Mouse (Mus musculus) lung, postnatal 36 days (tissue): Measurements from ENCODE around the gene Spata46.

Source experiments
- DNase-seq: peaks from one replicate; pipeline ENCODE4 v3.0.0; 2022; ENCODE audit warnings: mixed read lengths

Spata46 gene

DNA sequence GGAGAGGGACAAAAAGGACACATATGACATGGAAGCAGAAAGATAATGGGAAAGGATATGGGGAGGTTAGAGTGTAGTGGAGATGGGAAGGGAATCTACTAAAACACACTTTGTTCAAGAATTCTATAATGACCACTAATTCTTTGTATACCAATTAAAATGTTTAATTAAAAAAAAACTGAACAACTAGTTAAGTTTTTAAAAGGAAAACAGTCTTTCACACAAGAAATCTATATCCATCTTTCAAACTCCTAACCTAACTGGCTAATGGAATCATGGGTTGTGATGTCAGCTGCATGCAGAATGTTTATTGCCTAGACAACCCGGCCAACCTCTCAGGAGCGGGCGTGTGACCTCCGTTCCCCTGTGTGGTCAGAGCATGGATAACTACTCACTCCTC is at the start of gene Spata46:
Gene Spata46, plus strand, starts transcription at position 301 of the 400 bp plus-strand sequence.
- no peak for DNase-seq

GRCm38 (mm10) chr1:170270281-170270680 is 38.3 kb upstream of the Spata46 start:
- no peak for DNase-seq

DNA sequence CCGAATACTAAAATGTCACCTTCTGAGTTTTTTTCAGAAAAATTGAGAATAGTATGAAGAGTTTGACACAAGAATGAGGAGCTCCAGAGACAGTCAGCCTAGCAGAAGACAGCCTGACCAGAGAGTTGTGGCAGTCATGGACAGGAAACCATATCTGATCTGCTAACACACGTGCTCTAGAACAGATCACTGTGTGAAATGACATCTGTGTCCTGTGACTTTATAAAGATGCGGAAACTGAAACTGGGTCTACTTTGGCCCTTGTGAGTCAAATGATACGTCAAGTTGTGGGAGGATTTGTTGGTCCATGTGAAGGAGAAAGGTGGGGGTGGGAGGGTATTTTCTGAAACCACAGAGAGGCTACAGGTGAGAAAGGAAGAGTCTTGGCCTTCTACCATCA is 37.9 kb upstream of the Spata46 start:
- no peak for DNase-seq

DNA sequence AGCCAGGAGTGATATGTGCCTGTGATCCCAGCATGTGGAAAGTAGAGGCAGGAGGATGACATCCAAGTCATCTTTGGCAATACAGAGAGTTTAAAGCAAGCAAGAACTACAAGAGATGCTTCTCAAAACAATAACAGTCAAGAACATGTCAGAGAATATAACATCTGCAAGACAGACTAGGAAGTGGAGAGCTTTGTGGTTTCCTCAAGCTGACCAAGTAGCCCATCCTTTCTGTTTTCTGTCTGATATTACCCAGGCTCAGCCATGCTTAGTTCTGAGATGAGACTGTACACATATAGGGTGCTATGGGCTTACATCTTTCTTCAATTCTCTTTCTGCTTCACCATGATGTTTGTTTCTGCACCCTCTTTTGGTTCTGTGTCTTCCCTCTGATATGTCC is 35.4 kb upstream of the Spata46 start:
- no peak for DNase-seq

GRCm38 (mm10) chr1:170277016-170277415 is 31.6 kb upstream of the Spata46 start, which contains the start of gene Sh2d1b1:
TSS of gene Sh2d1b1 (plus strand) at chr1:170277320.
- peak; percentile 29 for DNase-seq

DNA sequence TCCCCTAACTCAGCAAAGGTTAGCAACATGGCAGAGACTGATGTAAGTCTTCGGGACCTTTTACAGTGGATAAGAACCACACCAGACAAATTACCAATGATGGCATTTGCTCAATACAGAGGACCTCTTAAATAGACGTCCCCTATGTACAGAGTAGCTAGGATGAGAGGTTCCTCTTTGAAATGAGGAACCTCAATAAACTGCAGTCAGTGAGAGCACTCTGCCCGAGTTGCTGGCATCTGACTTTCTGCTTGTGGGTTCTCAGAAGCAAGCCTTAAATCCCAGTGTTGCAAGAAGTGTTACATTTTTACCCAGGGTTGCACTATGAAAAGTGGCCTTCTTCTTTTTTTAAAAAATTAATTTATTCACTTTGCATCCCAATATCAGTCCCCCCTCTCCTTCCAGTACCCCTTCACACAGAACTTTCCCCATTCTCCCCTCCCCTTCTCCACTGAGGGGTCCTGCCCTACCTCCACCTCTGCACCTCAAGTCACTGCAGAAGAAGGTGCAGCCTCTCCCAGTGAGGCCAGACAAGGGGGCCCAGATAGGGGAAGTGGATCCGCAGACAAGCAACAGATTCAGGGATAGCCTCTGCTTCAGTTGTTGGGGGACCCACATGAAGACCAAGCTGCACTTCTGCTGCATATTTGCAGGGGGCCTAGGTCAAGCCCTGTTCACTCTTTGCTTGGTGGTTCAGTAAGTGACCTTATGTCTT is 26.0 kb upstream of the Spata46 start:
- peak; percentile 46 for DNase-seq

DNA sequence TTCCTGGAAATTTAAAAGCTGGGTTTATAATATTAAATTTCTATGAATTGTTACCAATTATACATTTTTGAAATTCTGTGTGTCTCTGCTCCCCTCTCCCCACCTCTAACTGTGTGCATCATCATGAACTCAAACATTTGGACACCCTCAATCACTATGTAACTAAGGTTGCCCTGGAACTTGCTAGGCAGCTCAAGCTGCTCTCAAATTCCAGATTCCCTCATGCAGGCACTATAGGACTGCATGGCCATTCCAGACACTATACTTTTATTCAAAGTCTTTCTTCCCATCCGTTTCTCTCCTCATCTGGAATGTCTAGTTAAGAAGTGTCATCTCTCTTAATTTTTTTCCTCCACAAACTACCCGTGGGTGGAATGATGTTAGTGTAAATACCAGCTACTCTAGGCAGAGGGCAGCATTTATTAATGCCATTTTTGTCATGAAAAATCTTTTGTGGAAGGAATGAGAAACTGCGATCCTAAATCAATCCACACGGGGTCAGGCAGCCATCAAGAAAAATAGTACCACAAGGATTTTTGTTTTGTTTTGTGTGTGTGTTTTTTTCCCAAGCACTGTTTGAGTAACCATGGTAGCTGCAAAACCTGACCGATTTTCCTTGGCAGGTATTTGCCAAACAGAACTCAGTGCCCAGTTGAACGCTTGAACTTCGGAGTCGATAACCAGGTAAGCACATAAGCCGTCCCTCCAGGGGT is 16.2 kb upstream of the Spata46 start:
- DNase-seq: peak; percentile 81

- no peak for DNase-seq
Measured at GRCm38 (mm10) chr1:170293257-170293656, 15.3 kb upstream of the Spata46 start.

- no peak for DNase-seq
Measured at GRCm38 (mm10) chr1:170294786-170295570, 13.6 kb upstream of the Spata46 start.

GRCm38 (mm10) chr1:170299496-170299895 is 9.1 kb upstream of the Spata46 start:
- no peak for DNase-seq

- DNase-seq: no peak
Measured at GRCm38 (mm10) chr1:170301686-170302085, 6.9 kb upstream of the Spata46 start.

DNA sequence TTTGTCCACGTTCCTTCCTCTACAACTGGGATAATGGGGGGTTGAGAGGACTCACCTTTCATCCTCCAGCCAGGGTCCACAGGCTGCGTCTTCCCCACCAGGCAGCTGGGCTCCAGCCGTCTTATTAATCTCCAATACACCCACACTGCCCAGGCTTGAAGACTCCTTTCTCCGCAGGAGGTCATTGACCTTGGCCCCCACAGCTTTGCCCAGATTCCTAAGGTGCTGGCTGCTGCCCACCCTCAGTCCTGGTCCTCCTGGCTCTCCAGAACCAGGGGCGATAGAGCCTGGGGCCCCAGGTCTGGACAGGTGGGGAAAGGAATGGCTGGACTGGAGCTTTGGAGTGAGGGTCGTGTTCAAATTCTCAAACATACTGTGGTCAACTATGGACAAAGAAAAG is 6.1 kb upstream of the Spata46 start:
- no peak for DNase-seq

- no peak for DNase-seq
Measured at GRCm38 (mm10) chr1:170303103-170303502, 5.5 kb upstream of the Spata46 start.

- no peak for DNase-seq
Measured at GRCm38 (mm10) chr1:170305002-170305401, 3.6 kb upstream of the Spata46 start.

DNA sequence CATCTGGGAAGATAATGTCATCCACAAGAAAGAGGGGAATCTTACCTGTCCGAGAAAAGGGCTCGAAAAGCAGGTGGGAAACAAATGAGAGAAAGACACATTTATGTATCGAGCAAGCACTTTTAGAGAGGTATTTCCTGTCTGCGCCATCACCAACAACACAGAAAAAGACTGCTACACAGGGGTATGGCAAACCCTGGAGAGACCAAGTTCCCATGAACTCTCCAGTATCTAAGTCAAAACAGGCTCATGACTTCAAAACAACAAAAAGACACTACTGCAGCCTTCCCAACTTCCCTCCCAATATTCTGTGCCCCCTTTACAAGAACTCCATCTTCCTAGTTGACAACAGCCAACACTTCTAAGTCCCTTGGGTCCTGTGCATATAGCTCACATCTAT is 2.4 kb upstream of the Spata46 start, which contains the start of gene Gm7694:
Gene Gm7694, minus strand, starts transcription at position 101 of the 400 bp plus-strand sequence.
- DNase-seq: no peak

DNA sequence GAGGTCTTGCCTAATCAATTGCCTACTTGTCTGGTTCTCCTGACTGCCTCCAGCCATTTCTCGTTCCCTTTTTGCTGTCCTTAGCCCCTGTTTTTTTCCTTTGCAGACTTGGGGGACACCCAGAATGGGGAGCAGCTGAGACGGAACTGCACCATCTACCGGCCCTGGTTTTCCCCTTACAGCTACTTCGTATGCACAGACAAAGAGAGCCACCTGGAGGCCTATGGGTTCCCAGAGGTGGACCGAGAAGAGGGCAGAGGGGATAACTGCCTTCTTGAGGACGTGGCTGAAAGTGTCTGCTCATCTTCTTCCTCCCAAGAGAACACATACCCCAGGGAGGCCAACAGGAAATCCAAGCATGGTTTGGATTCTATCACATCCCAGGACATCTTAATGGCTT is 2.8 kb downstream of the Spata46 start:
- DNase-seq: no peak

GRCm38 (mm10) chr1:170322046-170322445 is 13.4 kb downstream of the Spata46 start:
- no peak for DNase-seq

- peak; percentile 82 for DNase-seq
Measured at GRCm38 (mm10) chr1:170323001-170323400, 14.4 kb downstream of the Spata46 start.

DNA sequence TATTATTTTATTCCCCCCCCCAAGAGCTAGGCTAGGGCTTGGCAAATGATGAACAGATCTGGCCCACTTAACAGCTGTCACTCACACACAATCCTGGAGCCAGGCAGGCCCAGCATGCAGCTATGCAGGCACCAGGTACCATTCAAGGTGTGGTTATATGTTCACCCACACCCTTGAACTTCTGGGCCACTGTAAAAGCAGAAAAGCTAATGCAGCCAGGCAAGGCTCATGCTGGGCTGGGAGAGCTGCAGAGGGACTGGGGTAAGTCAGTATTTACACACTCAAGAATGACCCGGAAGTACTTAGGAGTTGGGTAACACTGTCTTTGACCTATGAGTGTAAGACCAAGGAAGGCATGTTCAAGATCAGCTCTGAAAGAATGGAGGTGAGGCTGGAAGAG is 15.7 kb downstream of the Spata46 start:
- DNase-seq: peak; percentile 24

DNA sequence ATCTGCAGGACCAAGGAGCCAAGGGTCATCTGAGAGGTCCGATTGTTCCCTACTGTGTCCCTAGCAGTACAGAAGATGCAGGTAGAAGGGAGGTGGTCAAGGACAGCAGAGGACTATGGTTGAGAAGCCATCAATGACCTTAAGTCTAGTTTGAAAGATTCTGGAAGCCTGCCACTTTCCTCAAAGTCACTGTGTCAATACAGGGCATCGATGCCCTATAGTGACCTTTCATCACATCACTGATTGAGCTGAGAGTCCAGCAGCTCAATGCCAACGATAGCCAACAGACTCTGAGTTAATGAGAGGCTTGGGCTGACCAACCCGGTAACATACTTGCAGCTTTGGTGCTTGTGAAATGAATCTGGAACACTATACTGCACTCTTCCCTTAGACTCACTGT is 16.7 kb downstream of the Spata46 start:
- no peak for DNase-seq

DNA sequence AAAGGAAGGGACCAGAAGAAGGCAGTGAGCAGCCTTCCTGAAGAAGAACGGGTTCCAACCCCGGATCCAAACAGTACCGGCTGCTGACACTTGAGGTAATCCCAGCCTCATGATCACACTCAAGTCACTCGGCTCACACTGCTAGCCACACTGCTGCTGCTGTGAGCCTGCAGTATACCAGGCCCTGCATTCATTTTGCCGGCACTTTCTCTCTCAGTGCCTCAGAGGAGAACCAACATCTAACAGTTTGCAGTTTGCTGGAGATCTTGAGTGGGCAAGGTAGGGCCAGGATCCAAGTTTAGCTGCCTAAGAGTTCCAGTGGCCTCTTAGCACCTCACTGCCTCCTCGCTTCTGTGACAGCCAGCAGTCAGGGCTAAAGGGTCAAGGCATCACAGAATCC is 23.3 kb downstream of the Spata46 start:
- no peak for DNase-seq

DNA sequence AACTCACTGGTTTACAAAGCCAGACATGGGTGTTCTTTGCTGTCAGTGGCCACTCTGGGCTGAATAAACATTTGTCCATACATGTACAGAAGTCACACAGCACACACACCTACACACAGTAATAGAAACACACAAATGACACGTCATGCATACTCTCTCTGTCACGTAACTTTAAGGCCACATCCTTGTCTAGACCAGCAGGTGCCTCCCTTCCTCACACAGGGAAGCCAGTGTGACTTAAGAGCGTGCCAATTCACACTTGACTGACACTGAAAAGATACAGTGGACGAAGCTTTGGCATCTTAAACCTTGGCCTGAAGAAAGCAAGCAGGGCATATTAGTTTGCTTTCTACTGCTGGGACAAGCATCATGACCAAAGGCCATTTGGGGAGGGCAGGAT is 24.2 kb downstream of the Spata46 start:
- DNase-seq: no peak

GRCm38 (mm10) chr1:170339943-170340342 is 31.3 kb downstream of the Spata46 start:
- DNase-seq: no peak

DNA sequence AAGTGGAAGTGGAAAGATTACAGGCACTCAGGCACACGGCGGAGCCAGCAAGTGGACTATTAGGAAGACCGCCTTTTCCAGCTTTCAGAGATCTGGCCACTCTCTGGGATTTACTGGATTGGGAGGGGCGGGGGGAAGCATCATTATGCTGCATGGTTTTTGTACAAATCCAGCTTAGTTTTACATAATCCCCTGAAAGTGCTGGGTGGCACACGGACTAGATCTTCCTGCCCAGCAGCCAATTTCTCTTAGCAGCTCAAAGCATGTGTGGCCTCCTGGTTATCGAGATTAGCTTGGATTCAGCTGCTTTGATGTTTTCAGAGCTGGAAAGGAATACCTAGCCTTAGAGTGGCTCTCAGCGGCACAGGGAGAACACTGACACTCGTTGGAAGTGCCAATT is 34.5 kb downstream of the Spata46 start:
- no peak for DNase-seq
